Mouse (Mus musculus): ENCODE measurements at regions not wholly inside any gene's neighbourhood (a gene's known extent, or its start where the extent isn't known, plus 50 kb on each side); places are given as distances from the start of the nearest gene placed in this dataset.

DNA sequence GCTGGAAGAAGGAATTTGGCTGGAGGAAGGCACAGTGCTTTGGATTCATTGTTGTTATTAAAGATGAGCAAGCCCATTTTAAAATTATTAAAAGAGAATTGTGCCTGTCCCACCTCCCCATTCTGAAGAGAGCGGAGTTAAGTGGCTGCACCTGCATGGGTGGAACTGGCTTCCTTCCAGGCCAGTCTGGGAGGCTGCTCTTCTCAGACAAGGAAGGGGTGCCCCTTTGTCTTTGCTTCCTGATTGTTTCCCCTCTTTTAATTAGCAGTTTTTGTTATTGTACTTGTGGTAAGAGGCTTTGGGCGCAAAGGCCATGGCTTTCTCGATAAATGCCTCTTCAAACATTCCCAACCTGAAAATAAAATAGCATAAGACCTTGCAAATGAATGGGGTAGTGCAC lies 388.7 kb upstream of the Fam92a start:
- TF ChIP-seq CTCF (IDR thresholded peaks at IDR 0.05; ENCODE audit: control insufficient read depth, insufficient read depth, insufficient read length) (no peak), MAX (IDR thresholded peaks at IDR 0.05) (no peak), MYOD1 (IDR thresholded peaks at IDR 0.05; ENCODE audit: control insufficient read depth, insufficient read length, low read depth) (no peak), CEBPB (IDR thresholded peaks at IDR 0.05; ENCODE audit: low read depth) (no peak), USF1 (IDR thresholded peaks at IDR 0.05; ENCODE audit: low read depth) (no peak), MYOG (IDR thresholded peaks at IDR 0.05; ENCODE audit: control insufficient read depth, extremely low read depth, insufficient read length) (no peak), FOSL1 (IDR thresholded peaks at IDR 0.05; ENCODE audit: insufficient read depth, low read length, poor library complexity, severe bottlenecking) (no peak)
